Mouse (Mus musculus): ENCODE data around the gene Snn. TPM values are rescaled to one million over a fixed set of nuclear protein-coding genes. Genes with fewer than 3 reads are reported as not detected.

Snn gene
- polyA plus RNA-seq, 1 experiment = 50.6 TPM

DNA sequence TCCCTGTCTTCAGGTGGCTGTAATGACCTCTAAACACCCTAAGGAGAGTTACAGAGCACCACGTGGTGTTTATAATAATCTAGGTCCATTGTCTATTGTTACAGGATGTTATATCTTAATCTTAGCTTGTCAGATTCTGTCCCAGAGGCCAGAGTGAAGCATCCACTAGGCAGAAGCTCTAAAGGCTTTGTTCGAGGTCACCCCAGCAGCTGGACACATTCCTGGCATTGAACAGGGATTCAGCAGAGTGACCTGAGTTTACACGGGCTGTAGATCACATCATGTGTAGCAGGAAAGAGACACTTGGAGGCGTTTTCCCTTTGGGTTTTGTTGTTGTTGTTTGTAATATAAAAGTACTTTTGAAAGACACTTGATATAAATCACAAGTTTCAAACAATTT lies 31.3 kb downstream of the Snn start:
- no peak overlapping the region for H3K4me3 ChIP-seq (replicated peaks; ENCODE audit: extremely low read depth, low read depth, low read length)
- no peak for DNase-seq
- H3K4me1 ChIP-seq (ENCODE audit: control insufficient read depth, insufficient read depth, low read length) = peaks cover 4% of the 10 kb centered on the region; the same call in 1 of the 2 replicates
- 39% methylated on average over 4 of the region's 4 CpGs for WGBS
- no peak for TF ChIP-seq CTCF (IDR thresholded peaks at IDR 0.05; ENCODE audit: insufficient read depth, low read length)
- no peak for TF ChIP-seq POLR2A (IDR thresholded peaks at IDR 0.05; ENCODE audit: borderline replicate concordance, extremely low read depth, low read depth, low read length)

DNA sequence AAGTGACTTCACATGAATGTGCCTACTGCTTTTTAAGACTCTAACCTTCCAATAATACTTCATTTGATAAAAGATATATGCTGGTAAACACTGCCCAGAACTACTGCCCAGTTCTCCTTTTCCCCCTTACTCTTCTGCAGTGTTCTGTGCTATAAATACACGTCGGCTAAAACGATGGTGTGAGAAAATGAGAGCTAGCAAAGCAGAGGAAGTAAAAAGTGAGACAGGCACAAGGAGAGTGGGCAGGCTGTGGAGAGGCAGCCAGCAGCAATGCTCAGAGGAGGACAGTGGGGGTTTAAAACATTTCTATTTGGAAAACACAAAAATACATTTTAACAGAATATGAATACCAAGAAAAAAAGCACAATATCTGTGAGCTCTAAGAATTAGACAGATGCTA lies 31.8 kb downstream of the Snn start:
- DNase-seq = no peak
- Histone ChIP-seq H3K4me1 (ENCODE audit: control insufficient read depth, insufficient read depth, low read length) (peaks cover 4% of the 10 kb centered on the region; the same call in 1 of the 2 replicates), H3K4me3 (replicated peaks; ENCODE audit: extremely low read depth, low read depth, low read length) (no peak overlapping the region)
- TF ChIP-seq CTCF (IDR thresholded peaks at IDR 0.05; ENCODE audit: insufficient read depth, low read length) (no peak), POLR2A (IDR thresholded peaks at IDR 0.05; ENCODE audit: borderline replicate concordance, extremely low read depth, low read depth, low read length) (no peak)
- WGBS = 22% methylated on average over 3 of the region's 3 CpGs

DNA sequence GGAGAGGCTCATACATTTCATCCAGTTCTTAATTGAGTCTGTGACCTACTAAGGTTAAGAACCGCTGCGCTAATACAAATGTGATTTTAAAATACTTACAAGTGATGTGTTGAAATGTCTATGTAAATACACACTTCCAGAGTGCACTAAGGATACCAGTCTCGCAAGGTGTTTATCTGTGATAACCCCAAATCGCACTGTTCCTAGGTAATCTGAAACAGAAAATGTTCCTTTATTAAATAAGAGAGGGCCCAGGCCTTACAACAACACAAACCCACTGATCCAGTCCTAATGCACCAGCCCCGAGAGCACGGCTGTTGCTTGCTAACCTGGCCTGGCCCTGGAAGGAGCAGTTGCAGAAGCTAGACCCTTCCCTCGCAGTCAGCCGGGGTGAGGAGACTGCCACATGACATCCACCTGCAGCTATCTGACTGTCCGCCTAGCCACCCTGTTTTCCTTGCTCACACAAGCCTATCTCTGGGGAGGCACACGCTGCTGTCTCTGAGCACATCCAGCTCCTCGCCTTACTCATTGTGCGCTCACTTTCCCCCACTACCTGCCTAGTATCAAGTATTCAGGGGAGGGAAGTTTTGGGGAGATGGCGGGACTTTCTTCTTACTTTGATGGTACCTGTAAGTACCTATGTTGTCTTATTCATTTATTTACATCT lies 33.1 kb downstream of the Snn start:
- TF ChIP-seq CTCF (IDR thresholded peaks at IDR 0.05; ENCODE audit: insufficient read depth, low read length) = no peak
- no peak for TF ChIP-seq POLR2A (IDR thresholded peaks at IDR 0.05; ENCODE audit: borderline replicate concordance, extremely low read depth, low read depth, low read length)
- no peak for DNase-seq
- WGBS = 83% methylated on average over 13 of the region's 13 CpGs
- Histone ChIP-seq H3K4me3 (replicated peaks; ENCODE audit: extremely low read depth, low read depth, low read length) (no peak overlapping the region), H3K4me1 (ENCODE audit: control insufficient read depth, insufficient read depth, low read length) (peaks cover 4% of the 10 kb centered on the region; the same call in 1 of the 2 replicates)

DNA sequence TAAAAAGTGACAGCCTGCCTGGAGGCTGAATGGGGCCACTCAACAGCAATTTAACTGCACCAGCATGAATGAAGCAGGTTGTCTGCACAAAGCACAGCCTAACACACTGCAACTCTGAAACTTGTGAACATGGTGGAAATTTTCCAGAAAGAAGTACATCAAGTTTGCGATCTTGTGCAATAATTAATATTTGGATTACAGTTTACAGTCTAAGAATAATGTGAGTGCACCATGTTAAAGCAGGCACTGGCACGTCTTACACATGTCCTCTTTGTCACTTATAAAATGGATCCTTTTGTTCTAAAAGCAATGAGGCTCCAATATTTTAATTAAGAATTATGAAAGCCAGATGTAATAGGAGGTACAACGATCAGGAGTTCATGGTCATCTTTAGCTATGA lies 36.6 kb downstream of the Snn start:
- WGBS = 86% methylated on average over 3 of the region's 3 CpGs
- Histone ChIP-seq H3K4me3 (replicated peaks; ENCODE audit: extremely low read depth, low read depth, low read length) (no peak overlapping the region), H3K4me1 (ENCODE audit: control insufficient read depth, insufficient read depth, low read length) (no peaks in the 10 kb centered on the region; the same call in 1 of the 2 replicates)
- TF ChIP-seq CTCF (IDR thresholded peaks at IDR 0.05; ENCODE audit: insufficient read depth, low read length) = no peak
- TF ChIP-seq POLR2A (IDR thresholded peaks at IDR 0.05; ENCODE audit: borderline replicate concordance, extremely low read depth, low read depth, low read length) = no peak
- DNase-seq = no peak

DNA sequence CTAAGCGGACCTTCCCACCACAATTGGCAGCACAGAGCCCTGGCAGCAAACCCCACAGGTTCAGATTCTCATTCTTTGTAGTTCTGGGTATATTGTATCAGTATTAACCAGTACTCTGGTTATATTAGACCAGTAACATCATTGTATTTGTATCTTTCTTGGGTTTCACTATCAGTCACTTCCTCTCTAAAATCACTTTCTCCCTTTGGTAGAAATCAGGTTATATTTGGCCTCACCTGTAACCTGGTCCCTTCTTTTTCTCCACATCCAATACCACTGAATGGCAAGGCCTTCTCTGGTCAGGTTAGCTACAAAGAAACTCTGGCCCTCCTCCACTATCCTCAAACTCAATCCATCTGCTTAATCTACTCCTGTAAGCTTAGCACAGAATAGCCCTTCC lies 44.2 kb downstream of the Snn start:
- Histone ChIP-seq H3K4me1 (ENCODE audit: control insufficient read depth, insufficient read depth, low read length) (no peaks in the 10 kb centered on the region), H3K4me3 (replicated peaks; ENCODE audit: extremely low read depth, low read depth, low read length) (no peak overlapping the region)
- 88% methylated on average over 1 of the region's 1 CpGs for WGBS
- TF ChIP-seq CTCF (IDR thresholded peaks at IDR 0.05; ENCODE audit: insufficient read depth, low read length) (no peak), POLR2A (IDR thresholded peaks at IDR 0.05; ENCODE audit: borderline replicate concordance, extremely low read depth, low read depth, low read length) (no peak)
- DNase-seq = no peak

DNA sequence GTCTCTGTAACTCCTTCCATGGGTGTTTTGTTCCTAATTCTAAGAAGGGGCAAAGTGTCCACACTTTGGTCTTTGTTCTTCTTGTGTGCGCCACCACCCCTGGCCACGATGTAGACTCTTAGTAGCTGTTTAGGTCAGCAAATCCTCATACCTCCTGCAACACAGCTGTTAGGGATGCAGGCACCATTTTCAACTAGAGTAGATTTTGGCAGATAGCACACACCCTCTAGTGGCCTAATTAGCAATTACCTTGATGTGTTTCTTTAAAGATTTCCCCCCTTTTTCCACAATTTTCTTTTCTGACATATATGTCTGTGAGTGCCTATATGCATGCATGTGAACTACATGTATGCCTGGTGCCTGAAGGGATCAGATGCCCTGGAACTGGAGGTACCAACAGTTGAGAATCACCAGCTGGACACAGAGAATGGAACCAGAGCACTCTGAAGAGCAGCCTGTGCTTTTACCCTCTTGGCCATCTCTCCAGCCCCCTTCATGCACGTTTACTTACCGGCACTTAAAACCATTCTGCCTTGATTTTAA lies 48.5 kb downstream of the Snn start:
- Histone ChIP-seq H3K4me3 (replicated peaks; ENCODE audit: extremely low read depth, low read depth, low read length) (no peak overlapping the region), H3K4me1 (ENCODE audit: control insufficient read depth, insufficient read depth, low read length) (no peaks in the 10 kb centered on the region)
- no peak for DNase-seq
- TF ChIP-seq CTCF (IDR thresholded peaks at IDR 0.05; ENCODE audit: insufficient read depth, low read length) = no peak
- TF ChIP-seq POLR2A (IDR thresholded peaks at IDR 0.05; ENCODE audit: borderline replicate concordance, extremely low read depth, low read depth, low read length) = no peak
- 55% methylated on average over 4 of the region's 4 CpGs for WGBS

DNA sequence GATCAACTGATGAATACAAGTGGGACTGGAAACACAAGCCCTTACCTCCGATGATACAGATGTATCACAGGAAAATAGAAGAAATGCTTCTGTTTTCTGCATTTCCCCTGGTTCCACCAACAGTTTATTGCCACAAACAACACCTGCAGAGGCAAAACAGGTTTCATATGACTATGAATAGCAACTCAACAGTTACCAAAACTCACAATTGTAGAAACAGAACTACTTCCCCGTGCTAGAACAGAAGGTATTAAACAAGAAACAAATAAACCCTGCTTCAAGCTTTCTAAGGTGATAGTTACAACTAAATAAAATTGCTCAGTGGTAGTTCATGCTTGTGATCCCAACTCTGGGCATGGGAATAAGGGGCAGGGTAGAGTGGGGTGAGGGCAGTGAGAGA lies 61.9 kb downstream of the Snn start:
- 80% methylated on average over 2 of the region's 2 CpGs for WGBS
- DNase-seq = no peak
- no peak for TF ChIP-seq POLR2A (IDR thresholded peaks at IDR 0.05; ENCODE audit: borderline replicate concordance, extremely low read depth, low read depth, low read length)
- TF ChIP-seq CTCF (IDR thresholded peaks at IDR 0.05; ENCODE audit: insufficient read depth, low read length) = no peak
- no peaks in the 10 kb centered on the region for H3K4me1 ChIP-seq (ENCODE audit: control insufficient read depth, insufficient read depth, low read length)
- H3K4me3 ChIP-seq (replicated peaks; ENCODE audit: extremely low read depth, low read depth, low read length) = no peak overlapping the region

DNA sequence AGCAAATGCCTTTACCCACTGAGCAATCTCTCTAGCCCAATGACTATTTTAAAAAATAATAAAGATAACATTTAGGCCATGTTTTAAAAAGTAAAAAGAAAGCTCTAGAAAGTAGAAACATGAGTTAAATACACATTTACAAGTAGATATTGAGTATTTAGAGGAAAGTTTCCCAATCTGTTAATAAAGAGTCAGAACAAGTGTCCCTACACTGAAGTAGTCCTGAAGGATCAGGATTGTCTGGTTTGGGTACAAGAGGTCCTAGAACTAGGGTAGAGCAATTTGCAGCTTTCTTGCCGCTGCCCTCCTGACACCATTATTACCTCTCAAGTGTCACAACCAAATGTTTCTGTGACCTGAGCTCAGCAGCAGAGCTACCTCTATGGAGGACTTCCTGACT lies 63.4 kb downstream of the Snn start:
- no peak for DNase-seq
- 68% methylated on average over 1 of the region's 1 CpGs for WGBS

More for the DNA sequence above, 63.4 kb downstream of the Snn start:
- Histone ChIP-seq H3K4me3 (replicated peaks; ENCODE audit: extremely low read depth, low read depth, low read length) (no peak overlapping the region), H3K4me1 (ENCODE audit: control insufficient read depth, insufficient read depth, low read length) (no peaks in the 10 kb centered on the region)
- no peak for TF ChIP-seq POLR2A (IDR thresholded peaks at IDR 0.05; ENCODE audit: borderline replicate concordance, extremely low read depth, low read depth, low read length)

Other genes starting within 250 kb of the Snn start
- not detected in 2 replicates for gene Gm11172, start 248.0 kb upstream of the Snn start, polyA plus RNA-seq (2012; rRNA removed)
- 0.38 and 1.0 TPM in 2 replicates for gene Rmi2, start 225.9 kb upstream of the Snn start, polyA plus RNA-seq (2012; rRNA removed)
- gene Litaf, start 5.2 kb downstream of the Snn start, polyA plus RNA-seq (2012; rRNA removed) = 207 and 215 TPM in 2 replicates
- gene Txndc11, start 73.7 kb downstream of the Snn start, polyA plus RNA-seq (2012; rRNA removed) = 23.2 and 25.6 TPM in 2 replicates
- gene Zc3h7a, start 115.4 kb downstream of the Snn start, polyA plus RNA-seq (2012; rRNA removed) = 44.1 and 73.2 TPM in 2 replicates
- 3.7 and 6.0 TPM in 2 replicates for gene Rsl1d1, start 142.4 kb downstream of the Snn start, polyA plus RNA-seq (2012; rRNA removed)
- gene Gspt1, start 193.4 kb downstream of the Snn start, polyA plus RNA-seq (2012; rRNA removed) = 23.5 and 33.7 TPM in 2 replicates

All from lung, adult 2 months (tissue).